Mouse (Mus musculus) kidney, adult 11 months (tissue): Measurements from ENCODE around the gene Sphk2.

ENCODE experiments used
- DNase-seq: peaks from one replicate; pipeline ENCODE4 v3.0.0; 2022

Sphk2 gene

GRCm38 (mm10) chr7:45717918-45718297 is at the start of gene Sphk2:
TSS of gene Sphk2 (minus strand) at chr7:45718002.
- DNase-seq, result peak; percentile 97

DNA sequence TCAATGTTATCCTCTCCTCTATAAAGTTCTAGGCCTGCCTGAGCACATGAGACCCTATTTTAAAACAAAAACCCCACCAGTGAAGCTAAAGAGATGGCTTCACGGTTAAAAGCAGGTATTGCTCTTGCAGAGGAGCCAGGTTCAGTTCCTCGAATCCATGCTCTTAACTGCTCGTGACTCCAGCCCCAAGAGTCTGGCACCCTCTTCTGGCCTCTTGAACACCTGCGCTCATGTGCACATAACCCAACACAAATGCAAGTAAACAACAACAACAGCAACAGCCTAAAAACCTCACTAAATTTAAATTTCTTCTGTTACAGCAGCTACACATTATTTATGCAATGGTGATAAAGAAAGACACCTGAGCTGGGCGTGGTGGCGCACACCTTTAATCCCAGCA is 49.7 kb upstream of the Sphk2 start:
- no peak for DNase-seq

GRCm38 (mm10) chr7:45766764-45767163 is 49.0 kb upstream of the Sphk2 start:
- DNase-seq, result no peak

DNA sequence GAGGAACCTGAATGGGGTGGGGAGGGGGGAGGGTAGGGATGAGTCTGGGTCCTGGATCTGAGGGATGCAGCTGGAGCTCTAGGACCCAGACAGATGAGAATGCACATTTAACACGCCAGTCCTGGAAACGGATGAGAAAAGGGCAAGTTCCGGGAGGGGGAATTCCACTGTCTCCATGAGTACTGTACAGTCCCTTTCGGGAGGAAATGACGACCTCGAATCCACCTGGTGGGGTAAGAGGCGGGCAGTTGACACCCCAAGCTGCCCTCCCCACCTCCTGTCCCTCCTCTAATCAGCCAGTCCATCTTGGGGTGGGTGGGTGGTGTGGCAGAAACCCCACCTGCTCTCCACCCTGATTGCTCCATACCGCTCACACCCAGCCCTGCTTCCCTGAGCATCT is 48.2 kb upstream of the Sphk2 start:
- DNase-seq, result no peak

GRCm38 (mm10) chr7:45760151-45760550 is 42.3 kb upstream of the Sphk2 start:
- DNase-seq, result no peak

DNA sequence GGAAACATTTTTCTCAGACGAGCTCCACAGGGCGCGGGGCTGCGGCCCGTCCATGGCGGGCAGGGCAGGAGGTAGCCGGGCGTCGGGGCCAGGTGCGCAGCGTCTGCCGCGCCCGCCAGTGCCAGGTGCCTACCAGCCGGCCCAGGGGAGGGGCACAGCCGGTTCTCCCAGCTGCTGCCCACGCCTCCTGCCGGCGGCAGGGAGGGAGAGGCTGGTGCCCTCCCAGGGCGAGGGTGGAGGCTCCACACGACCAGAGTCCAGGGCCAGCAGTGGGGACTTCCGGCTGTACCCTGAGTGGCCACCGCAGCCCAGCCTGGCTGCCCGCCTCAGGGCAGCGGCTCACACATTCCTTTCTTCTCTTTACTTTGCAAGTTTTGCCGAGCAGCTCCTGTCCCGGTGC is 41.6 kb upstream of the Sphk2 start:
- peak; percentile 86 for DNase-seq

- no peak for DNase-seq
Observed at GRCm38 (mm10) chr7:45755703-45756102, 37.9 kb upstream of the Sphk2 start.

DNA sequence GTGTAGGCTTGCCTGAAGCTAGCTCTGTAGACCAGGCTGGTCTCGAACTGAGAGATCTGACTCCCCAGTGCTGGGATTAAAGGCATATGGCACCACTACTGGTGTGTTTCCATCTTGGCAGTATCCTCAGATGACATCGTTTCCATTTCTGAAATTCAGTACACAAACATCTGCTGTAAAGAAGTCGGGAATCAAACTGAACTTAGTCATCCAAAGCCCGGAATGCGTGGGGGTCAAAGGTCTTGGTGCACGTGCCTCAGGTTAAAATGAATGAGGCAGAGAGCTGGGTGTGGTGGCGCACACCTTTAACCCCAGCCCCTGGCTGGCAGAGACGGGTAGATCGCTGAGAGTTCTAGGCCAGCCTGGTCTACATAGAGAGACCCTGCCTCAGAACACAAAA is 32.4 kb upstream of the Sphk2 start:
- peak; percentile 42 for DNase-seq

GRCm38 (mm10) chr7:45749401-45749800 is 31.6 kb upstream of the Sphk2 start:
- no peak for DNase-seq

DNA sequence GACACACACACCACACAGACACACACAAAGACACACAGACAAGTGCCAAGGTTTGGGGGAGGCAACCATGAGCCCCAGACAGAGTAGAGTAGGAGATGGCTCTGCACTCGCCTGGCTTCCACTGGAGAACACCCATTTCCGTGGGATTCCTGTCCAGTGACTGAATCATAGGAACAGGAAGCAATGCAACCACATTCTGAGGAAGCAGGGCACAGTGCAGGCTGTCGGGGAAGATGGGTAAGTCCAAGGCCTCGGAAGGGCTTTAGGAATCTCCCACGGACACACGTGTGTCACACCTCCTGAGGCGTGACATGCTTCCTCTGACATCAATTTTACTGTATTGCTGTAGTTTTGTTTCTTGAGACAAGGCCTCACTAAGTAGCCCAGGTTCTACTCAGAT is 30.3 kb upstream of the Sphk2 start:
- peak; percentile 30 for DNase-seq

GRCm38 (mm10) chr7:45747450-45747849 is 29.6 kb upstream of the Sphk2 start:
- no peak for DNase-seq

GRCm38 (mm10) chr7:45746518-45746917 is 28.7 kb upstream of the Sphk2 start:
- DNase-seq, result no peak

DNA sequence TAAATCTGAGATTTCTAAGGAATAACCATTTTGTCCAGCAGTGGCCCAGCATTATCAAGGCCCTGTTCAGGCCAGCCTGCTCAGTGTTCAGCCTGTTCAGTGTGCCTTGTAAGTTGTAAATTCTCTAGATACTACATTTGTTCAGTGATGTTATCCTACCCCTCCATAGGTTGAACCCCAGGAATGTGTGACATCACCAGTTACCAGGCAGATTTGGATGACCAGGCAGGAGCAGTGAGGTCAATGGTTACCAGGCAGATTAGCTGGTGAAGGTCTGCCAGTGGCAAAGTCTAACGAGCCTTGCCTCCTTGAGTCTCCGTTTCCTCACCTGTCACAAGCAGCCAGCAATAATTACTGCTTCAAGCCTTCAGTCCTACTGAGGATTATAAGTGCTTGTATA is 26.6 kb upstream of the Sphk2 start:
- DNase-seq, result peak; percentile 66

DNA sequence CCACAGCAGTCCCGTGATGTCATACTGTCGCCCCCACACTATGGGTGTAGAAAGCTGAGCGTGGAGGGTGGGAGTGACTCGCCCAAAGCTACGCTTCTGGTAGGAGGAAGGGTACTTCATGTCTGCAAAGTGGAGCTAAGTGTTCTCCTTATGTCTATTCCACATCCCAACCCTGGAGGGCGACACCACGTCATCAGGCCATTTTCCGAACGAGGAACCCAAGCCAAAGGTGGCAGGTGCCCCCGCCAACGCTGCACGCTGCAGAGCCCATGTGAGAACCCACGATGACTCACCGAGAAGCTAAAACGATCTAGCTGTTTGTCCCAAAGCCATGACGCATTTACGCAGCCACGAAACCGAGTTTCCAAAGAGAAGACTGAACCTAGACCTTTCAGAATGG is 24.5 kb upstream of the Sphk2 start:
- no peak for DNase-seq

GRCm38 (mm10) chr7:45741777-45742176 is 24.0 kb upstream of the Sphk2 start:
- DNase-seq, result no peak

DNA sequence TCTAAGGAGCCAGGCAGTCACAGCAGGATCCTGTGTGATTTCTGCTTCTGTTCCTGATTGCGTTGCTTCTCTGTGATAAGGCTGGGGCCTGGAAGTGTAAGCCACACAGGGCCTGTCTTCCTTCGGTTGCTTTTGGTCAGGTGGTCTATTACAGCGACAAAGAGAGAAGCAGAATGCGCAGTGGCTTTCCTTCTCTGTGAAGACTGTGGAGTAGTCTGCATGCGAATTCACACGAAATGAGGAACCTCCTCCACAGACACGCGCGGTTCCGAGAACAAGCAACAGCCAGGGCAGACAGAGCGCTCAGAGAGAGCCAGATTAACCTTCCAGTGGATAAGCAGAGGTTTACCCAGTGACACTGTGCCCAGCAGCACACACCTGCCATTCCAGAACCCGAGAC is 23.5 kb upstream of the Sphk2 start:
- no peak for DNase-seq

- no peak for DNase-seq
Observed at GRCm38 (mm10) chr7:45739820-45740219, 22.0 kb upstream of the Sphk2 start.

- DNase-seq, result peak; percentile 66
Observed at GRCm38 (mm10) chr7:45739162-45739763, 21.5 kb upstream of the Sphk2 start.

DNA sequence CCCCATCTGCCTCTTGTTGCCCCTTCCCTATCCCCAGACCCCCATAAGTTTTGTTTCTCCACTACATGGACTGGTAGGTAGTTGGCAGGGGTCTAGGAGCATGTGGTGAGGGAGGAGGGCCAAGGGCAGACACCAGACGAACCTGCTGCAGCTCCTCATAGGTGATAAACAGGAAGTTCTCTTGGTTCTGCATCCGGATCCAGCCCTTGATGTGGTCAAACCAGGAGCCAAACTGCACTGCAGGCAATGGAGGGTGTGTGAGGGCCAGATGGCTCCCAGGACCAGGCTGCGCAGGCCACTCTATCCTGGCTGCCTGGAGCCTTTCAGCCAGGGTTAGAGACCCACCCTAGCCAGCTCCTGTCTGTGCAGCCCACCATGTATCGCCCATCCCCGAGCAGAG is 15.7 kb upstream of the Sphk2 start:
- no peak for DNase-seq

GRCm38 (mm10) chr7:45730727-45731431 is 13.1 kb upstream of the Sphk2 start:
- peak; percentile 43 for DNase-seq

DNA sequence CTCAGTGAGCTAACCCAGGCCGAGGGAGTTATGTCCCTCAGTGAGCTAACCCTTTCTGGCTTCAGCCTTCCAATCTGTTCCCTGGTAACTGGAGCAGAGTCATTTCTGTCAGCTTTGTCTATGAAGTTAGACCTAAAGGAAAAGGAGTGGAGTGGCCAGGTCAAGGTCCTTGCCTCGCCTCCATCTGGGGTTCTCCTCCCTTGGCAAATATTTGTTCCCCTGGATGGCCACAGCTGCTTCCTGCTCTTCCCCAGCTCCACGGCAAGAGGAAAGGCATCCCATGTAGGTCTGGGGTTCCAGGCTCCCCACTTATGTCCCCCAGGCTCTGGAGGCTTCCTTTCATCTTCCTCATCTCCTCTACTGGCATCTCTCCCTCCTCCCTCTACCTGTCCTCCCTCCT is 9.8 kb upstream of the Sphk2 start:
- no peak for DNase-seq

- DNase-seq, result no peak
Observed at GRCm38 (mm10) chr7:45726419-45726818, 8.6 kb upstream of the Sphk2 start.

DNA sequence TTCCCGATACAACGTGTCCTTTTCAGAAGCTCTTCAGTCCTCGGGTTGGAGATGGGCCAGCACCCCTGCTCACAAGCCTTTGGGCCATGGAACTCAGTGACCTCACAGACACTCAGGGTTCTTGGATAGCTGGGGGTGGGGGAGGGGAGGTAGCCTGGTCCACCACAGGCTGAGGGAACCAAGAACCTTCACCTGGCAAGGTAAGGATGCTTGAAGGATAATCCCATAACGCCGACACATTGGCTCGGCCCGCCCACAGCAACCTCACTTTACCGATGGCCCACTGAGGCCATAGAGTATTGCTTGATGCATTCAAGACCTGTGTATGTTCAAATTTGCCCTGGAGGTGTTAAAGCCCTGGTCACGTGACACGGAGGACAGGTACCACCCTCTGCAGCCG is 7.9 kb upstream of the Sphk2 start, which contains the start of gene Spaca4:
Spaca4 (minus strand) TSS at position 101 of the 400 bp plus-strand sequence.
- DNase-seq, result no peak

- no peak for DNase-seq
Observed at GRCm38 (mm10) chr7:45725151-45725550, 7.3 kb upstream of the Sphk2 start.

GRCm38 (mm10) chr7:45723781-45724180 is 6.0 kb upstream of the Sphk2 start:
- no peak for DNase-seq
